Mouse (Mus musculus): ENCODE measurements at regions not wholly inside any gene's neighbourhood (a gene's known extent, or its start where the extent isn't known, plus 50 kb on each side); places are given as distances from the start of the nearest gene placed in this dataset.
A peak's percentile ranks its signal among the peaks of the same experiment; 100 is the strongest.

- DNase-seq (ENCODE audit: low spot score in 2 of 2) = no peak
Measured at GRCm38 (mm10) chr4:33686135-33686534, 238.3 kb upstream of the Cnr1 start.

GRCm38 (mm10) chr4:33687434-33687833 is 237.0 kb upstream of the Cnr1 start:
- DNase-seq (ENCODE audit: low spot score in 2 of 2) = no peak

GRCm38 (mm10) chr4:33693441-33693840 is 231.0 kb upstream of the Cnr1 start:
- DNase-seq (ENCODE audit: low spot score in 2 of 2) = no peak

GRCm38 (mm10) chr4:33696969-33697368 is 227.4 kb upstream of the Cnr1 start:
- DNase-seq (ENCODE audit: low spot score in 2 of 2) = no peak

- no peak for DNase-seq (ENCODE audit: low spot score in 2 of 2)
Measured at GRCm38 (mm10) chr4:33702028-33702666, 222.2 kb upstream of the Cnr1 start.

GRCm38 (mm10) chr4:33705722-33706121 is 218.7 kb upstream of the Cnr1 start:
- DNase-seq (ENCODE audit: low spot score in 2 of 2) = no peak

GRCm38 (mm10) chr4:33706785-33707184 is 217.6 kb upstream of the Cnr1 start:
- DNase-seq (ENCODE audit: low spot score in 2 of 2) = no peak

GRCm38 (mm10) chr4:33716475-33717117 is 207.8 kb upstream of the Cnr1 start:
- no peak for DNase-seq (ENCODE audit: low spot score in 2 of 2)

- no peak for DNase-seq (ENCODE audit: low spot score in 2 of 2)
Measured at GRCm38 (mm10) chr4:33720972-33721371, 203.4 kb upstream of the Cnr1 start.

- no peak for DNase-seq (ENCODE audit: low spot score in 2 of 2)
Measured at GRCm38 (mm10) chr4:33721971-33722370, 202.4 kb upstream of the Cnr1 start.

GRCm38 (mm10) chr4:33731837-33732236 is 192.6 kb upstream of the Cnr1 start:
- no peak for DNase-seq (ENCODE audit: low spot score in 2 of 2)

- DNase-seq (ENCODE audit: low spot score in 2 of 2) = peak in 1 of 2 experiments; percentile 11
Measured at GRCm38 (mm10) chr4:33734923-33735322, 189.5 kb upstream of the Cnr1 start.

- no peak for DNase-seq (ENCODE audit: low spot score in 2 of 2)
Measured at GRCm38 (mm10) chr4:33735442-33735966, 188.9 kb upstream of the Cnr1 start.

GRCm38 (mm10) chr4:33736061-33736701 is 188.2 kb upstream of the Cnr1 start:
- peak in 1 of 2 experiments; percentile 15 for DNase-seq (ENCODE audit: low spot score in 2 of 2)

- no peak for DNase-seq (ENCODE audit: low spot score in 2 of 2)
Measured at GRCm38 (mm10) chr4:33737337-33737736, 187.1 kb upstream of the Cnr1 start.

- no peak for DNase-seq (ENCODE audit: low spot score in 2 of 2)
Measured at GRCm38 (mm10) chr4:33737859-33738417, 186.5 kb upstream of the Cnr1 start.

- DNase-seq (ENCODE audit: low spot score in 2 of 2) = no peak
Measured at GRCm38 (mm10) chr4:33739211-33739904, 185.0 kb upstream of the Cnr1 start.

GRCm38 (mm10) chr4:33740982-33741381 is 183.4 kb upstream of the Cnr1 start:
- no peak for DNase-seq (ENCODE audit: low spot score in 2 of 2)

- DNase-seq (ENCODE audit: low spot score in 2 of 2) = no peak
Measured at GRCm38 (mm10) chr4:33745180-33745579, 179.2 kb upstream of the Cnr1 start.

- no peak for DNase-seq (ENCODE audit: low spot score in 2 of 2)
Measured at GRCm38 (mm10) chr4:33747316-33747895, 177.0 kb upstream of the Cnr1 start.

GRCm38 (mm10) chr4:33767721-33768120 is 156.7 kb upstream of the Cnr1 start:
- no peak for DNase-seq (ENCODE audit: low spot score in 2 of 2)

All from adrenal gland, postnatal 4 days (tissue).